Mouse (Mus musculus) urinary bladder, postnatal 36 days (tissue): ENCODE measurements at regions not wholly inside any gene's neighbourhood (a gene's known extent, or its start where the extent isn't known, plus 50 kb on each side); places are given as distances from the start of the nearest gene placed in this dataset.

Experiments used
- DNase-seq, 2 experiments: peaks; one replicate each; pipeline ENCODE4 v3.0.0; 2022; ENCODE audit warnings: low spot score in 2 of 2, mixed read lengths in 1 of 2

GRCm38 (mm10) chr7:39866674-39867428 lies 349.3 kb downstream of the Zfp619 start:
- peak in 1 of 2 experiments; percentile 4 for DNase-seq

- DNase-seq: no peak
These were observed 349.9 kb downstream of the Zfp619 start for GRCm38 (mm10) chr7:39867451-39867850.

GRCm38 (mm10) chr7:39882113-39882512 lies 364.5 kb downstream of the Zfp619 start:
- no peak for DNase-seq

- DNase-seq: no peak
These were observed 376.8 kb downstream of the Zfp619 start for GRCm38 (mm10) chr7:39894208-39894896.

- no peak for DNase-seq
These were observed 379.4 kb downstream of the Zfp619 start for GRCm38 (mm10) chr7:39896918-39897317.

GRCm38 (mm10) chr7:39898268-39898667 lies 380.7 kb downstream of the Zfp619 start:
- DNase-seq: no peak

GRCm38 (mm10) chr7:39933946-39934345 lies 416.4 kb downstream of the Zfp619 start:
- no peak for DNase-seq

- DNase-seq: no peak
These were observed 419.7 kb downstream of the Zfp619 start for GRCm38 (mm10) chr7:39937262-39937661.

GRCm38 (mm10) chr7:39942262-39942900 lies 424.8 kb downstream of the Zfp619 start:
- no peak for DNase-seq

- no peak for DNase-seq
These were observed 436.5 kb downstream of the Zfp619 start for GRCm38 (mm10) chr7:39954110-39954509.

GRCm38 (mm10) chr7:39954931-39955330 lies 437.4 kb downstream of the Zfp619 start:
- no peak for DNase-seq

GRCm38 (mm10) chr7:39978121-39978520 lies 460.6 kb downstream of the Zfp619 start:
- DNase-seq: no peak

- DNase-seq: no peak
These were observed 464.1 kb downstream of the Zfp619 start for GRCm38 (mm10) chr7:39981647-39982046.
